Mouse (Mus musculus): ENCODE results near the gene 9130213A22Rik. TPM values are rescaled to one million over a fixed set of nuclear protein-coding genes. Genes with fewer than 3 reads are reported as not detected.

The 9130213A22Rik gene
- polyA plus RNA-seq, 1 experiment from 2014 or later, result not detected

- WGBS (ENCODE audit: insufficient replicate concordance), result under 1% methylated on average over 27 of the region's 27 CpGs
- Histone ChIP-seq H3K27me3 (ENCODE audit: control insufficient read depth, insufficient read depth, low read depth, low read length) (peaks cover 43% of the 10 kb centered on the region), H3K27ac (ENCODE audit: low read length) (no peak within 1 kb of the TSS), H3K36me3 (ENCODE audit: control insufficient read depth, insufficient read depth) (no peaks in the 10 kb centered on the region), H3K9ac (ENCODE audit: low read depth, low read length) (peak within 1 kb of the TSS; percentile 26; the same call in 1 of the 2 replicates), H3K4me3 (ENCODE audit: low read depth, low read length) (peak within 1 kb of the TSS; percentile 74), H3K9me3 (replicated peaks; ENCODE audit: control insufficient read depth, low read length) (no peaks in the 10 kb centered on the region), H3K4me2 (ENCODE audit: low read depth, low read length) (peak within 1 kb of the TSS; percentile 97), H3K4me1 (ENCODE audit: control insufficient read depth, low read depth, low read length) (peaks cover 58% of the 10 kb centered on the region)
- no peak for ATAC-seq (ENCODE audit: low read depth)
These were observed 2.0 kb downstream of the 9130213A22Rik start, which contains the start of gene Hes7 for GRCm38 (mm10) chr11:69120221-69121000. TSS of gene Hes7 (plus strand) at chr11:69120404.

GRCm38 (mm10) chr11:69119446-69120155 lies 2.8 kb downstream of the 9130213A22Rik start:
- ATAC-seq (ENCODE audit: low read depth), result no peak
- Histone ChIP-seq H3K9ac (ENCODE audit: low read depth, low read length) (no peak overlapping the region), H3K36me3 (ENCODE audit: control insufficient read depth, insufficient read depth) (no peaks in the 10 kb centered on the region), H3K4me1 (ENCODE audit: control insufficient read depth, low read depth, low read length) (peaks cover 55% of the 10 kb centered on the region), H3K9me3 (replicated peaks; ENCODE audit: control insufficient read depth, low read length) (no peaks in the 10 kb centered on the region), H3K27me3 (ENCODE audit: control insufficient read depth, insufficient read depth, low read depth, low read length) (peaks cover 43% of the 10 kb centered on the region), H3K4me2 (ENCODE audit: low read depth, low read length) (peak overlapping the region; percentile 97), H3K27ac (ENCODE audit: low read length) (no peak overlapping the region), H3K4me3 (ENCODE audit: low read depth, low read length) (no peak overlapping the region; the same call in 1 of the 2 replicates)
- WGBS (ENCODE audit: insufficient replicate concordance), result 38% methylated on average over 14 of the region's 14 CpGs

- 2% methylated on average over 15 of the region's 15 CpGs for WGBS (ENCODE audit: insufficient replicate concordance)
- peaks cover 55% of the 10 kb centered on the region for H3K4me1 ChIP-seq (ENCODE audit: control insufficient read depth, low read depth, low read length)
These were observed 3.6 kb downstream of the 9130213A22Rik start for GRCm38 (mm10) chr11:69118765-69119164.

GRCm38 (mm10) chr11:69117737-69118695 lies 4.4 kb downstream of the 9130213A22Rik start:
- Histone ChIP-seq H3K4me1 (ENCODE audit: control insufficient read depth, low read depth, low read length) (peaks cover 53% of the 10 kb centered on the region), H3K27me3 (ENCODE audit: control insufficient read depth, insufficient read depth, low read depth, low read length) (peaks cover 43% of the 10 kb centered on the region), H3K9ac (ENCODE audit: low read depth, low read length) (peak overlapping the region; percentile 71), H3K36me3 (ENCODE audit: control insufficient read depth, insufficient read depth) (no peaks in the 10 kb centered on the region), H3K9me3 (replicated peaks; ENCODE audit: control insufficient read depth, low read length) (no peaks in the 10 kb centered on the region), H3K4me3 (ENCODE audit: low read depth, low read length) (peak overlapping the region; percentile 73), H3K4me2 (ENCODE audit: low read depth, low read length) (peak overlapping the region; percentile 97), H3K27ac (ENCODE audit: low read length) (peak overlapping the region; percentile 46)
- peak; percentile 30 for ATAC-seq (ENCODE audit: low read depth)
- under 1% methylated on average over 44 of the region's 45 CpGs for WGBS (ENCODE audit: insufficient replicate concordance)

More at GRCm38 (mm10) chr11:69118765-69119164, 3.6 kb downstream of the 9130213A22Rik start:
- H3K9ac ChIP-seq (ENCODE audit: low read depth, low read length), result peak overlapping the region; percentile 71
- no peaks in the 10 kb centered on the region for H3K36me3 ChIP-seq (ENCODE audit: control insufficient read depth, insufficient read depth)
- H3K27ac ChIP-seq (ENCODE audit: low read length), result no peak overlapping the region
- H3K4me2 ChIP-seq (ENCODE audit: low read depth, low read length), result peak overlapping the region; percentile 97
- peak overlapping the region; percentile 73 for H3K4me3 ChIP-seq (ENCODE audit: low read depth, low read length)
- no peaks in the 10 kb centered on the region for H3K9me3 ChIP-seq (replicated peaks; ENCODE audit: control insufficient read depth, low read length)
- peak; percentile 23; the same call in 1 of the 2 replicates for ATAC-seq (ENCODE audit: low read depth)
- H3K27me3 ChIP-seq (ENCODE audit: control insufficient read depth, insufficient read depth, low read depth, low read length), result peaks cover 43% of the 10 kb centered on the region

GRCm38 (mm10) chr11:69116843-69117242 lies 5.5 kb downstream of the 9130213A22Rik start:
- Histone ChIP-seq H3K36me3 (ENCODE audit: control insufficient read depth, insufficient read depth) (no peaks in the 10 kb centered on the region), H3K4me1 (ENCODE audit: control insufficient read depth, low read depth, low read length) (peaks cover 42% of the 10 kb centered on the region), H3K9me3 (replicated peaks; ENCODE audit: control insufficient read depth, low read length) (no peaks in the 10 kb centered on the region), H3K9ac (ENCODE audit: low read depth, low read length) (no peak overlapping the region), H3K27ac (ENCODE audit: low read length) (no peak overlapping the region), H3K4me2 (ENCODE audit: low read depth, low read length) (0 out of 2 replicates have a peak overlapping the region, but pooled peaks have one; percentile 97), H3K4me3 (ENCODE audit: low read depth, low read length) (no peak overlapping the region), H3K27me3 (ENCODE audit: control insufficient read depth, insufficient read depth, low read depth, low read length) (peaks cover 32% of the 10 kb centered on the region)
- 50% methylated on average over 5 of the region's 5 CpGs for WGBS (ENCODE audit: insufficient replicate concordance)
- no peak for ATAC-seq (ENCODE audit: low read depth)

GRCm38 (mm10) chr11:69114621-69115020 lies 7.8 kb downstream of the 9130213A22Rik start:
- peaks cover 33% of the 10 kb centered on the region for H3K4me1 ChIP-seq (ENCODE audit: control insufficient read depth, low read depth, low read length)
- H3K27me3 ChIP-seq (ENCODE audit: control insufficient read depth, insufficient read depth, low read depth, low read length), result peaks cover 10% of the 10 kb centered on the region
- H3K4me2 ChIP-seq (ENCODE audit: low read depth, low read length), result no peak overlapping the region
- no peak overlapping the region for H3K4me3 ChIP-seq (ENCODE audit: low read depth, low read length)
- no peak overlapping the region for H3K9ac ChIP-seq (ENCODE audit: low read depth, low read length)
- no peaks in the 10 kb centered on the region for H3K9me3 ChIP-seq (replicated peaks; ENCODE audit: control insufficient read depth, low read length)
- no peaks in the 10 kb centered on the region for H3K36me3 ChIP-seq (ENCODE audit: control insufficient read depth, insufficient read depth)
- WGBS (ENCODE audit: insufficient replicate concordance), result 51% methylated on average over 3 of the region's 3 CpGs
- H3K27ac ChIP-seq (ENCODE audit: low read length), result no peak overlapping the region
- no peak for ATAC-seq (ENCODE audit: low read depth)

- no peak overlapping the region for H3K4me2 ChIP-seq (ENCODE audit: low read depth, low read length)
- H3K36me3 ChIP-seq (ENCODE audit: control insufficient read depth, insufficient read depth), result peaks cover 3% of the 10 kb centered on the region; the same call in 1 of the 2 replicates
- no peak for ATAC-seq (ENCODE audit: low read depth)
- H3K27me3 ChIP-seq (ENCODE audit: control insufficient read depth, insufficient read depth, low read depth, low read length), result peaks cover 4% of the 10 kb centered on the region
- H3K9me3 ChIP-seq (replicated peaks; ENCODE audit: control insufficient read depth, low read length), result no peaks in the 10 kb centered on the region
- H3K27ac ChIP-seq (ENCODE audit: low read length), result no peak overlapping the region
- WGBS (ENCODE audit: insufficient replicate concordance), result 40% methylated on average over 3 of the region's 3 CpGs
- no peak overlapping the region for H3K9ac ChIP-seq (ENCODE audit: low read depth, low read length)
- H3K4me3 ChIP-seq (ENCODE audit: low read depth, low read length), result no peak overlapping the region
- H3K4me1 ChIP-seq (ENCODE audit: control insufficient read depth, low read depth, low read length), result peaks cover 27% of the 10 kb centered on the region
These were observed 8.4 kb downstream of the 9130213A22Rik start for GRCm38 (mm10) chr11:69114018-69114417.

GRCm38 (mm10) chr11:69111865-69112264 lies 10.5 kb downstream of the 9130213A22Rik start:
- H3K4me1 ChIP-seq (ENCODE audit: control insufficient read depth, low read depth, low read length), result peaks cover 12% of the 10 kb centered on the region
- no peak overlapping the region for H3K4me3 ChIP-seq (ENCODE audit: low read depth, low read length)
- H3K36me3 ChIP-seq (ENCODE audit: control insufficient read depth, insufficient read depth), result peaks cover 12% of the 10 kb centered on the region
- H3K4me2 ChIP-seq (ENCODE audit: low read depth, low read length), result no peak overlapping the region
- WGBS (ENCODE audit: insufficient replicate concordance), result 53% methylated on average over 4 of the region's 4 CpGs
- H3K9ac ChIP-seq (ENCODE audit: low read depth, low read length), result no peak overlapping the region
- no peak for ATAC-seq (ENCODE audit: low read depth)
- no peaks in the 10 kb centered on the region for H3K9me3 ChIP-seq (replicated peaks; ENCODE audit: control insufficient read depth, low read length)
- H3K27me3 ChIP-seq (ENCODE audit: control insufficient read depth, insufficient read depth, low read depth, low read length), result peaks cover 3% of the 10 kb centered on the region; the same call in 1 of the 2 replicates
- H3K27ac ChIP-seq (ENCODE audit: low read length), result no peak overlapping the region
